Mouse (Mus musculus): Measurements from ENCODE around the gene Tspan5.

DNA sequence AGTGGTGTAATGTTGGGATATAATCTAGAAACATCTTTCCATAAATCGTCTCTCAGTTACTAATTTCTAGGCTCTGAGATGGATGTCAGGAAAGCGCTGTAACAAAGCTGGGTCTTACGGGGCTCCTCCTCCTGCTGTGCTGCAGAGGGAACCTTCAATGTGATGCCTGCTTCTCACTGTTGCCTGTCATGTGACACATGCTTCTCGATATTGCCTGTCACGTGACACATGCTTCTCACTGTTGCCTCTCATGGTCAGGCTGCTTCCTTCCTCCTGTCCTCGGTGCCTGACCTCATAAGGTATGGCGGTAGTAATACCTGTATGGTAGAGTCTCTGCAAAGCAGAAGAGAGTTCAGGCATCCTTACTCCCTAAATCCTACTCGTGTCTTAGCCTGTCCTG is 170.5 kb downstream of the Tspan5 start:
- TF ChIP-seq CHD2 (IDR thresholded peaks at IDR 0.05; ENCODE audit: low read depth, low read length) (no peak), HCFC1 (IDR thresholded peaks at IDR 0.05; ENCODE audit: borderline replicate concordance, insufficient read depth, low read length) (no peak)
